Mouse (Mus musculus) cerebellum, postnatal 4 days (tissue): ENCODE results near the gene C130050O18Rik.

Source experiments
- DNase-seq, 2 experiments: peaks; one replicate each; pipeline ENCODE4 v3.0.0; 2022; ENCODE audit warnings: low spot score in 2 of 2, mixed read lengths in 1 of 2

Gene C130050O18Rik

GRCm38 (mm10) chr5:139425198-139425597 lies 20.1 kb downstream of the C130050O18Rik start:
- no peak for DNase-seq

DNA sequence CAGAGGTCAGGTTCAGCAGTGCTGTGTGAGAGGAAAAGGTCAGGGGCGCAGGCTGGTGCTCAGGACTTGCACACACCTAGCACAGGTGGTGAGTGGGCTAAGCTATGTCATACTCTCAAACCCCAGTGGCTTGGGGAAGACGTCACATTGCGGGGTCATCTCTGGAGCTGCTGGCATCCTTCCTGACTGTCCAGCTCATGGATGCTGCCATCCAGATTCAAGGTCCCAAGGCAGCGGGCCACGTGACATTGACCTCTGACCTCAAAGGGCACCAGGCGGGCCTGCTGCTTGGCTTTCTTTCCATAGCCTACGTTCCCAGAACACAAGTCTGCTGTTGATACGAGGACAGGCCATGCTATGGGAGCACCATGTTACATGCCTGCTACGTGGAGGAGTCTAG lies 21.9 kb downstream of the C130050O18Rik start:
- DNase-seq = no peak

DNA sequence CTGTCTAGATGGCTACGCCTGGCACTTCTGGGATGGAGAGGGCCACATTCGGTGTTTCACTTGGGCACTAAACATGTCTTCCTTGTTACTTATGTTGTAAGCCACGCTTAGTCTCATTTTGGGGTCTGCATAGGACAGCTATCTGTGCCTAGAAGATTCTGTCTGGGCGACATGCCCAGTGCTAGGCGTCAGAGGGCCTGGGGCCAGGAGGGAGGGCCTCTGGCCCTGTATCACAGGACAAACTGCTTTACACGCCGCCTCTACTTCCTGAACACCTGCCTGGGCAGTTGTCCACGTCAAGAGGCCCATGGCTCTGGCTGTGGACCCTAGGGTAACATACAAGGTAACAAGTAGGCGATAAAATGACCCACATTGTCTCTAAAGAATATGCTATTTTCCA lies 22.9 kb downstream of the C130050O18Rik start:
- peak in 1 of 2 experiments; percentile 45 for DNase-seq

- DNase-seq = no peak
Observed at GRCm38 (mm10) chr5:139429818-139430341, 24.8 kb downstream of the C130050O18Rik start.

DNA sequence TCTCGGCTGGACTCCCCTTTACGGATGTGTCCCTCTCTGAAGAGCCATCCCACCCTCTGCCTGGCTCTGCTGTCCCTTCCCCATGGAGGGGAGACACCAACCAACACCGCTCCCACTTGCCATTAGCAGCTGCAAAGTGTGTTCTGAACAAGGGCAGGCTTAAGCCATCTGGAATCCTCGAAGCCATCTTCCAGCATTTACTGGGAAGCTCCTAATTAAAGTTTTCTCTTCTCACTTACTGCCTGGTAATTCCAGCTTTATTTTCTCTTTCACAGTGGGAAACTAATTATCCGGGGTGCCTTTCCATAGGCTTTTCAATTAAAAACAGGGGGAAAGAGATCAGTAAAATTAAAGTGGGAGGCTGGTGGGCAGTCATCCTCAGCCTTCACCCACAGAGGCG lies 27.3 kb downstream of the C130050O18Rik start:
- no peak for DNase-seq

- no peak for DNase-seq
Observed at GRCm38 (mm10) chr5:139432747-139433508, 27.8 kb downstream of the C130050O18Rik start.

- DNase-seq = no peak
Observed at GRCm38 (mm10) chr5:139433842-139434568, 28.9 kb downstream of the C130050O18Rik start.

GRCm38 (mm10) chr5:139434940-139435339 lies 29.9 kb downstream of the C130050O18Rik start:
- no peak for DNase-seq

DNA sequence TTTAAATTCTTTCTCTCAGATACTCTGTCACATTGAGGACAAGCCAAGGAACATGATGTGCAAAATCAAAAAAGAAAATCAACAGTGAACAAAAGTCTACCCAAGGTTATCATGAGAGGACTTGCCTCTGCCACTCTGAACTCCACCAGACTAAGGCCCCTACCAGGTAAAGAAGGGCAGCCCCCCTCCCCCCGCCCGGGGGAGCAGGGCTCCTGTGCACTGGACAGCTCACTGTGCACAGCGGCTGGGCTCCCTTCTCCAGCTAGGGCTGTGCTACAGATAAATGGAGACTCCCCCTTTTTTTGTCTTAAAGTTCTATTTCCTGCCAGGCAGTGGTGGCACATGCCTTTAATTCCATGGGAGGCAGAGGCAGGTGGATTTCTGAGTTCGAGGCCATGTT lies 32.7 kb downstream of the C130050O18Rik start:
- no peak for DNase-seq

DNA sequence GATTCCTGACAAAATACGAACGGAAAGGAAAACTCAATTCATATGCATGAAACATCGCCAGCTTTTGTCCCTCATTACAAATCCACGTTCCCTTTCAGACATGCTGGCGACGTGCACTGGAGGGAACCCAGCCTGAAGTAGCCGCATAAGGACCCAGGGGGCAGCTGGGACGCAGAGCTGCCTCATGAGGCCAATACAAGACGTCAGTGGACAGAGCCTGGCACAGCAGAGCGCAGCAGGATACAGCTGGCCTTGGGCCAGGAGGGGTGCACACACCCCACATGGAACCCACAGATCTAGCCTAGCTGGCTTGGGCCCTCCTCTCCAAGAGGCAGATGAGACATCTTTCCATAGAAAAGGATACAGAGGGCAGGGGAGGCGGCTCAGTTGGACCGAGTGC lies 33.4 kb downstream of the C130050O18Rik start:
- no peak for DNase-seq

DNA sequence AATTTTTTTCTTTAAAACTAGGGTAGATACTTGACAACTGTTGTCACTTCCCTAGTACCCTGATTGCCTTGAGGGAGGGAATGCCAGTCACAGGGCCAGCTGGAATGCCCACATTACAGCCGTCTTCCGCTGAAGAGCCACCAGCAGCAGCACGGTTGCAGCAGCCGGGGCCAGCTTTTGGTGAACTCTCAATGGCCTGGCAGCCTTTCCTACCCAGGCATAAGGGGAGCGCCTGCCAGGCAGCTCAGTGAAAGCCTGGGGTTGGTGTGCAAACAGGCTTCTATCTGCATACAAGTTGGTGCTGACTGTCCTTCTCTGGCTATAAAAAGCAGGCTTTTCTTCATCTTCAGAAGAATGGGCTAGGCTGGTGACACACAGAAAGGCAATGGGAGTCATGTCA lies 35.4 kb downstream of the C130050O18Rik start:
- DNase-seq = peak in 1 of 2 experiments; percentile 47

GRCm38 (mm10) chr5:139440926-139441725 lies 36.0 kb downstream of the C130050O18Rik start:
- no peak for DNase-seq

- DNase-seq = no peak
Observed at GRCm38 (mm10) chr5:139441726-139442018, 36.6 kb downstream of the C130050O18Rik start.

- no peak for DNase-seq
Observed at GRCm38 (mm10) chr5:139442428-139442827, 37.3 kb downstream of the C130050O18Rik start.

DNA sequence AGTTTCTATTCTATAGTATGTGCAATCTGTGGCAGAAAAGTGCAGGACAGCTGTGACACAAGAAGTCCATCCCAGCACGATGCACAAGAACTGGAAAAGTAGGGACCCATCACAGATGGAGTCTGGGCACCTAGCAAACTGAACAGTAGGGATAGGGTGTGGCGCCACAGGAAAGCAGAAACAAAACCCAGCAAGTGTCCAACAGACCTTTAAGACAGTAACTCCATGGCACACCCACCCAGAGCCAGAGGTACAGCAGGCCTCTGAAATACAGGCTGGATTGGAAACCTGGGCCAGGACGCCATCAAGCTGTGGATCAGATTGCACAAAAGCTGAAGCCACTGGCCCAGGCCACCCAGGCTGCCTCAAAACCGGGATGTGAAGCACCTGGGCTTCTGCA lies 37.9 kb downstream of the C130050O18Rik start:
- DNase-seq = no peak

GRCm38 (mm10) chr5:139445258-139445657 lies 40.2 kb downstream of the C130050O18Rik start:
- DNase-seq = no peak

DNA sequence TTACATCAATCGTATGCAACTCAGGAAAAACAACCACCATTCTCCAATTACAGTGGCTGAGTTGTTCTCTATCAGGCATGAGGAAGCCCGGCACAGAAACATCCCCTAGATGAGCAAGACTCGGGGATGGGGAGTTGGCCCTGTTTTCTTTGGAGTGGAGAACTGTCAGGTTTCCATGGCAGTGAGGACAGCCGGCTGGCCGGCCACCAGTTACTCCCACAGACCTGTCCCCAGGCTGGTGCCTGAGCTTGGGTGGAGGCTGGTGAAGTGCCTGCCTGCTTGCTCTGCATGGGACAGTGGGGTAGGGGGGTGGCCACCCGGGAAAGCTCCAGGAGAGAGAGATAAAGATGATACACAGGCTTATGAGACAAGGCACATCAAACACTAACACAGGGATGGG lies 42.9 kb downstream of the C130050O18Rik start:
- no peak for DNase-seq

- DNase-seq = no peak
Observed at GRCm38 (mm10) chr5:139449161-139449791, 44.2 kb downstream of the C130050O18Rik start.

DNA sequence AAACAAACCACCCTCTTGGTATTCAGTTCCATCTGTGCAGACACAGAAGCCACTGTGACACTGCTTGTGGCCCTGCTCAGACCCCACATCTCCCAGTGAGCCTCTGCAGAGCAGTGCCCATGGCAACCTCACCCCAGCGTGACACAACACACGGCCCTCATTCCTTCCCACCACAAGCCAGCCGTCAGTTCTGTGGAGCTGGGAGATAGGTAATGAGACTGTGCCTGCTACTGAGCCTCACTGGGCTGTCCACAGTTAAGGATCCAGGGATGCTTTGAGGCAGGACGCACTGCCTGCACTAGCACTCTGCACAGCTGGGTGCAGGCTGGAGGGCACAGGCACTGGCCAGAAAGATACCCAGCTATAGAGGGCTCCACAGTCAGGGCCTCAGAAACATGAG lies 44.8 kb downstream of the C130050O18Rik start:
- no peak for DNase-seq

GRCm38 (mm10) chr5:139453031-139453430 lies 48.0 kb downstream of the C130050O18Rik start:
- no peak for DNase-seq

- no peak for DNase-seq
Observed at GRCm38 (mm10) chr5:139455166-139455565, 50.1 kb downstream of the C130050O18Rik start.

GRCm38 (mm10) chr5:139457241-139457640 lies 52.2 kb downstream of the C130050O18Rik start:
- DNase-seq = no peak
